17 mouse cellular contexts compared by ENCODE assay signal in the genomic region with DNA sequence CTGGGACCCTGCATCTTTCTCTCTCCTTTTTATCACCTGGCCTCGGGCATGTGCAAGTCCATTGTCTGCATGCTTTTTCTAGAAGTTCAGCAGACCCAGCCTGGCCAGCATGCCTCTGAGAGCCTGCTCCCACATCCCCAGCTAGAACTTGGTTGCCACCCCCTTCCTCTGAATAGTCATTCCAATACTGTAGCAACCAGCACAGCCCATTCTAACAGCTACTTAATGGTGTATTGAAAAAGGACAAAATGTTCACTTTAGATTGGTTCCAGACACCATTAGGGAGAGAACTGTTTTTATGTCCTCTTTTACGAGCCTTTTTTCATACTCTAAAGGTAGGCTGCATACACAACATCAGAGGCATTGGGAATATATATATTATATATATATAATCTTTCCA.
"Had no signal": no experiment of that assay in that cellular context is flagged by ENCODE, and none has a peak within 500 bp of the region (broad histone marks: within the 10 kb centered on the region; RNA-seq: fewer than 3 reads in every experiment).

No protein-coding gene starts in this region.

- DNase-seq: liver, postnatal 0 days; lung, adult 2 months; lung, postnatal 14 days; lung, postnatal 36 days; right cerebral cortex, postnatal 14 days; thymus, postnatal 14 days; thymus, postnatal 36 days had no signal

- H3K4me3 ChIP-seq: lung, embryonic 15.5 days; megakaryocyte, embryonic 14.5 days; midbrain, embryonic 13.5 days; midbrain, embryonic 15.5 days; neural tube, embryonic 12.5 days; stomach, embryonic 15.5 days had no signal

- H3K4me2 ChIP-seq: lung, embryonic 15.5 days; midbrain, embryonic 11.5 days; midbrain, embryonic 13.5 days; midbrain, embryonic 15.5 days; neural tube, embryonic 12.5 days; stomach, embryonic 15.5 days had no signal

- H3K9me3 ChIP-seq: lung, embryonic 15.5 days; midbrain, embryonic 13.5 days; midbrain, embryonic 15.5 days; neural tube, embryonic 12.5 days; stomach, embryonic 15.5 days had no signal

- ATAC-seq: liver, postnatal 0 days; lung, postnatal 0 days; midbrain, embryonic 13.5 days; midbrain, embryonic 15.5 days had no signal

- H3K27me3 ChIP-seq: lung, embryonic 15.5 days; midbrain, embryonic 13.5 days; midbrain, embryonic 15.5 days; neural tube, embryonic 12.5 days; stomach, embryonic 15.5 days had no signal

- H3K36me3 ChIP-seq: lung, embryonic 15.5 days; midbrain, embryonic 13.5 days; midbrain, embryonic 15.5 days; neural tube, embryonic 12.5 days; stomach, embryonic 15.5 days had no signal

- H3K27ac ChIP-seq: lung, embryonic 15.5 days; macrophage; midbrain, embryonic 13.5 days; midbrain, embryonic 15.5 days; neural tube, embryonic 12.5 days; stomach, embryonic 15.5 days; stomach, postnatal 0 days had no signal

- H3K4me1 ChIP-seq: lung, embryonic 15.5 days; midbrain, embryonic 13.5 days; midbrain, embryonic 15.5 days; neural tube, embryonic 12.5 days had no signal

- H3K9ac ChIP-seq: liver, postnatal 0 days; lung, embryonic 15.5 days; midbrain, embryonic 13.5 days; midbrain, embryonic 15.5 days; neural tube, embryonic 12.5 days; stomach, embryonic 15.5 days had no signal
